Mouse (Mus musculus) MEL (cell line): ENCODE measurements around the gene Shisal2a. TPM values are rescaled to one million over a fixed set of nuclear protein-coding genes. Genes with fewer than 3 reads are reported as not detected.

ENCODE experiments used
- DNase-seq: peaks from one replicate; pipeline ENCODE4 v3.0.0; 2011; ENCODE audit warnings: low read depth, low spot score
- H3K27ac ChIP-seq: 2 replicates; pipeline ENCODE4 v1.5.1; 2012; ENCODE audit warnings: low read depth, mild to moderate bottlenecking, control low read depth, low read length, moderate library complexity; ENCODE audit not compliant: control insufficient read depth
- H3K27me3 ChIP-seq, 2 experiments: fragments of 150-350 bp in 1 of 2; sonication (generic) in 1 of 2; 2 replicates each; pipeline ENCODE4 v1.6.1; 2012; ENCODE audit warnings: low read length in 2 of 2, mild to moderate bottlenecking in 2 of 2, improper control_type of control experiment in 1 of 2, moderate library complexity in 1 of 2; ENCODE audit not compliant: insufficient read depth in 2 of 2, control insufficient read depth in 1 of 2
- H3K36me3 ChIP-seq, 2 experiments: 2 replicates each; pipeline ENCODE4 v1.6.1; 2012 to 2014; ENCODE audit warnings: low read length in 2 of 2, improper control_type of control experiment in 1 of 2, inconsistent platforms in 1 of 2, mild to moderate bottlenecking in 1 of 2; ENCODE audit not compliant: insufficient read depth in 2 of 2, control insufficient read depth in 1 of 2
- H3K4me1 ChIP-seq, 2 experiments: fragments of 150-350 bp in 1 of 2; sonication (generic) in 1 of 2; 2 replicates each; pipeline ENCODE4 v1.6.1; 2012; ENCODE audit warnings: low read length in 2 of 2, improper control_type of control experiment in 1 of 2, mild to moderate bottlenecking in 1 of 2; ENCODE audit not compliant: insufficient read depth in 2 of 2, control insufficient read depth in 1 of 2
- H3K4me3 ChIP-seq, 2 experiments: fragments of 150-350 bp in 1 of 2; sonication (generic) in 1 of 2; 2 replicates each; pipeline ENCODE4 v1.5.1; 2012; ENCODE audit warnings: low read depth in 2 of 2, low read length in 2 of 2, mild to moderate bottlenecking in 2 of 2, moderate library complexity in 2 of 2, control low read depth in 1 of 2, improper control_type of control experiment in 1 of 2; ENCODE audit not compliant: control insufficient read depth in 1 of 2, insufficient read depth in 1 of 2
- H3K79me2 ChIP-seq: 2 replicates; pipeline ENCODE4 v1.6.1; 2012; ENCODE audit warnings: mild to moderate bottlenecking, low read length, moderate library complexity; ENCODE audit not compliant: control insufficient read depth, poor library complexity, insufficient read depth
- H3K9ac ChIP-seq: 2 replicates; pipeline ENCODE4 v1.6.1; 2012; ENCODE audit warnings: low read depth, mild to moderate bottlenecking, control low read depth, low read length, moderate library complexity; ENCODE audit not compliant: control insufficient read depth, poor library complexity, severe bottlenecking
- H3K9me3 ChIP-seq: fragments of 150-350 bp; sonication (generic); replicated peaks from 2 replicates; pipeline ENCODE4 v1.6.1; 2012; ENCODE audit warnings: mild to moderate bottlenecking, low read length, improper control_type of control experiment, moderate library complexity; ENCODE audit not compliant: insufficient read depth
- BHLHE40 ChIP-seq: IDR thresholded peaks from 2 replicates; pipeline ENCODE4 v1.6.1; 2012; ENCODE audit warnings: low read depth, mild to moderate bottlenecking, inconsistent platforms, low read length, improper control_type of control experiment, borderline replicate concordance
- CHD2 ChIP-seq: IDR thresholded peaks from 2 replicates; pipeline ENCODE4 v1.6.1; 2011; ENCODE audit warnings: low read length, improper control_type of control experiment
- ELF1 ChIP-seq: IDR thresholded peaks from 2 replicates; pipeline ENCODE4 v1.6.1; 2014; ENCODE audit warnings: low read depth, mild to moderate bottlenecking, inconsistent platforms, low read length, improper control_type of control experiment, moderate library complexity
- EP300 ChIP-seq, 2 experiments: IDR thresholded peaks; 2 replicates each; pipeline ENCODE4 v1.6.1; 2011; ENCODE audit warnings: improper control_type of control experiment in 2 of 2, low read length in 2 of 2, low read depth in 1 of 2, mild to moderate bottlenecking in 1 of 2
- GABPA ChIP-seq: IDR thresholded peaks from 2 replicates; pipeline ENCODE4 v1.6.1; 2012; ENCODE audit warnings: low read depth, mild to moderate bottlenecking, inconsistent platforms, low read length, improper control_type of control experiment, moderate library complexity
- GATA1 ChIP-seq: IDR thresholded peaks from 2 replicates; pipeline ENCODE4 v1.6.1; 2011; ENCODE audit warnings: low read depth, low read length, improper control_type of control experiment
- HCFC1 ChIP-seq: IDR thresholded peaks from 2 replicates; pipeline ENCODE4 v1.6.1; 2012; ENCODE audit warnings: low read depth, mild to moderate bottlenecking, inconsistent platforms, low read length, improper control_type of control experiment, moderate library complexity
- JUND ChIP-seq: IDR thresholded peaks from 2 replicates; pipeline ENCODE4 v1.6.1; 2011; ENCODE audit warnings: low read depth, mild to moderate bottlenecking, improper control_type of control experiment, low read length
- KAT2A ChIP-seq: conservative IDR thresholded peaks from 2 replicates; pipeline ENCODE4 v1.6.1; 2012; ENCODE audit warnings: low read depth, low read length, improper control_type of control experiment, inconsistent platforms
- MAX ChIP-seq: IDR thresholded peaks from 2 replicates; pipeline ENCODE4 v1.6.1; 2011; ENCODE audit warnings: low read length, improper control_type of control experiment
- MEF2A ChIP-seq: IDR thresholded peaks from 2 replicates; pipeline ENCODE4 v1.6.1; 2014; ENCODE audit warnings: low read depth, mild to moderate bottlenecking, inconsistent platforms, low read length, improper control_type of control experiment; ENCODE audit not compliant: poor library complexity, insufficient replicate concordance, severe bottlenecking; ENCODE audit errors: extremely low read depth
- MXI1 ChIP-seq: IDR thresholded peaks from 2 replicates; pipeline ENCODE4 v1.6.1; 2011; ENCODE audit warnings: mild to moderate bottlenecking, low read depth, low read length, improper control_type of control experiment
- MYB ChIP-seq: IDR thresholded peaks from 2 replicates; pipeline ENCODE4 v1.6.1; 2011; ENCODE audit warnings: mild to moderate bottlenecking, low read depth, low read length, improper control_type of control experiment
- MYC ChIP-seq: IDR thresholded peaks from 2 replicates; pipeline ENCODE4 v1.6.1; 2011; ENCODE audit warnings: low read depth, mild to moderate bottlenecking, low read length, improper control_type of control experiment, moderate library complexity
- NELFE ChIP-seq: IDR thresholded peaks from 2 replicates; pipeline ENCODE4 v1.6.1; 2011; ENCODE audit warnings: low read depth, low read length, improper control_type of control experiment
- POLR2A ChIP-seq, 2 experiments: IDR thresholded peaks; 2 replicates each; pipeline ENCODE4 v1.6.1; 2011 to 2012; ENCODE audit warnings: low read length in 2 of 2, mild to moderate bottlenecking in 2 of 2, control low read depth in 1 of 2, improper control_type of control experiment in 1 of 2, low read depth in 1 of 2, moderate library complexity in 1 of 2; ENCODE audit not compliant: control insufficient read depth in 1 of 2, insufficient read depth in 1 of 2, poor library complexity in 1 of 2
- POLR2AphosphoS2 ChIP-seq: IDR thresholded peaks from 2 replicates; pipeline ENCODE4 v1.6.1; 2011; ENCODE audit warnings: low read length, improper control_type of control experiment
- POLR2AphosphoS5 ChIP-seq: IDR thresholded peaks from 2 replicates; pipeline ENCODE4 v1.6.1; 2012; ENCODE audit warnings: low read depth, borderline replicate concordance, mild to moderate bottlenecking, inconsistent platforms, low read length, moderate library complexity, mixed read lengths
- SIN3A ChIP-seq: IDR thresholded peaks from 2 replicates; pipeline ENCODE4 v1.6.1; 2012; ENCODE audit warnings: low read length, improper control_type of control experiment, inconsistent platforms
- SMC3 ChIP-seq: IDR thresholded peaks from 2 replicates; pipeline ENCODE4 v1.6.1; 2011; ENCODE audit warnings: low read depth, low read length, improper control_type of control experiment
- TCF12 ChIP-seq: IDR thresholded peaks from 2 replicates; pipeline ENCODE4 v1.6.1; 2014; ENCODE audit warnings: low read depth, mild to moderate bottlenecking, inconsistent platforms, low read length, improper control_type of control experiment, moderate library complexity
- UBTF ChIP-seq: IDR thresholded peaks from 2 replicates; pipeline ENCODE4 v1.6.1; 2012; ENCODE audit warnings: low read depth, mild to moderate bottlenecking, inconsistent platforms, low read length, improper control_type of control experiment, moderate library complexity, borderline replicate concordance; ENCODE audit not compliant: insufficient read depth
- USF2 ChIP-seq, 2 experiments: IDR thresholded peaks; 2 replicates each; pipeline ENCODE4 v1.6.1; 2011 to 2012; ENCODE audit warnings: improper control_type of control experiment in 2 of 2, low read length in 2 of 2, borderline replicate concordance in 1 of 2, inconsistent platforms in 1 of 2, low read depth in 1 of 2, mild to moderate bottlenecking in 1 of 2; ENCODE audit not compliant: insufficient read depth in 1 of 2
- ZKSCAN1 ChIP-seq: IDR thresholded peaks from 2 replicates; pipeline ENCODE4 v1.6.1; 2012; ENCODE audit warnings: low read depth, mild to moderate bottlenecking, inconsistent platforms, low read length, improper control_type of control experiment, moderate library complexity
- ZMIZ1 ChIP-seq: IDR thresholded peaks from 2 replicates; pipeline ENCODE4 v1.6.1; 2012; ENCODE audit warnings: low read depth, mild to moderate bottlenecking, inconsistent platforms, low read length, improper control_type of control experiment, moderate library complexity
- polyA plus RNA-seq, 2 experiments: library from polyadenylated mRNA; stranded (reverse) in 1 of 2; unstranded in 1 of 2; fragments of >175 nt in 1 of 2; fragments of >200 nt in 1 of 2; gene quantifications; 2 replicates each; pipeline versions ENCODE4 v1.2.1 to v1.2.4; 2012; ENCODE audit warnings: low replicate concordance in 2 of 2, low read depth in 1 of 2; ENCODE audit not compliant: insufficient read length in 2 of 2, insufficient read depth in 1 of 2, missing spikeins in 1 of 2
- total RNA-seq: library from RNA; depleted of rRNA; stranded (reverse); fragments of 300-350 nt; gene quantifications from 2 replicates; pipeline ENCODE4 v1.2.3, GENCODE M21; 2012

The Shisal2a gene
- total and polyA plus RNA-seq, 3 experiments, result not detected

- Histone ChIP-seq H3K9ac (no peak overlapping the region), H3K27me3 (peaks cover 0 to 3% of the 10 kb centered on the region in 2 experiments; a peak in 2 of 4 replicates), H3K4me3 (no peak overlapping the region), H3K79me2 (no peaks in the 10 kb centered on the region), H3K27ac (no peak overlapping the region), H3K36me3 (no peaks in the 10 kb centered on the region), H3K4me1 (no peaks in the 10 kb centered on the region), H3K9me3 (no peaks in the 10 kb centered on the region)
- TF ChIP-seq SIN3A (no peak), ZMIZ1 (no peak), POLR2AphosphoS2 (no peak), UBTF (no peak), POLR2A (IDR thresholded peaks at IDR 0.05; ENCODE audit: control insufficient read depth in 1 of 2, insufficient read depth in 1 of 2, low read depth in 1 of 2, low read length in 2 of 2, poor library complexity in 1 of 2) (no peak), TCF12 (no peak), KAT2A (no peak), EP300 (IDR thresholded peaks at IDR 0.05; ENCODE audit: low read depth in 1 of 2, low read length in 2 of 2) (no peak), BHLHE40 (no peak), ZKSCAN1 (no peak), USF2 (IDR thresholded peaks at IDR 0.05; ENCODE audit: borderline replicate concordance in 1 of 2, insufficient read depth in 1 of 2, low read depth in 1 of 2, low read length in 2 of 2) (no peak), SMC3 (no peak), MEF2A (no peak), HCFC1 (no peak), MYC (no peak), CHD2 (no peak), GATA1 (no peak), MYB (no peak), GABPA (no peak)
- no peak for DNase-seq
Observed at GRCm38 (mm10) chr4:108360136-108361055, 22.8 kb downstream of the Shisal2a start.

GRCm38 (mm10) chr4:108358498-108358897 lies 24.7 kb downstream of the Shisal2a start:
- Histone ChIP-seq H3K9me3 (no peaks in the 10 kb centered on the region), H3K79me2 (no peaks in the 10 kb centered on the region), H3K9ac (no peak overlapping the region), H3K27ac (no peak overlapping the region), H3K4me1 (peaks cover under 1 to 2% of the 10 kb centered on the region in 2 experiments; a peak in 2 of 4 replicates), H3K4me3 (no peak overlapping the region), H3K36me3 (no peaks in the 10 kb centered on the region; a peak in 1 of 4 replicates), H3K27me3 (0 out of 4 replicates have a peak, but pooled peaks cover 0 to 3% of the 10 kb centered on the region in 2 experiments)
- no peak for DNase-seq
- TF ChIP-seq MXI1 (no peak), MAX (no peak), CHD2 (no peak), TCF12 (no peak), JUND (no peak), POLR2A (IDR thresholded peaks at IDR 0.05; ENCODE audit: control insufficient read depth in 1 of 2, insufficient read depth in 1 of 2, low read depth in 1 of 2, low read length in 2 of 2, poor library complexity in 1 of 2) (no peak), ELF1 (no peak), ZMIZ1 (no peak), MEF2A (no peak), NELFE (no peak), POLR2AphosphoS2 (no peak), KAT2A (no peak), MYB (no peak), HCFC1 (no peak), MYC (no peak), POLR2AphosphoS5 (no peak)
